20 mouse cellular contexts compared by ENCODE assay signal in genomic region chr3:38229686-38230085, GRCm38 (mm10).
DNase-seq lines count a peak whose midpoint lies in the region; ATAC-seq and TF ChIP-seq lines count a peak whose summit lies in the region.
"Had no signal": no experiment of that assay in that cellular context is flagged by ENCODE, and none has a peak within 500 bp of the region (broad histone marks: within the 10 kb centered on the region; RNA-seq: fewer than 3 reads in every experiment).

No protein-coding gene starts in this region.

- H3K9ac ChIP-seq in liver, postnatal 0 days (replicated peaks), result no peak overlapping the region
- H3K9ac ChIP-seq in intestine, embryonic 15.5 days, result no peak overlapping the region
- peak overlapping the region; percentile 39; the same call in 1 of the 2 replicates for H3K9ac ChIP-seq in stomach, embryonic 16.5 days (ENCODE audit: low read length)
- H3K9ac ChIP-seq: embryonic facial prominence, embryonic 13.5 days; forebrain, embryonic 13.5 days; heart, embryonic 12.5 days; hindbrain, embryonic 14.5 days had no signal

- TF ChIP-seq CTCF in liver, postnatal 0 days (IDR thresholded peaks at IDR 0.05; ENCODE audit: low read depth), result no peak

- no peaks in the 10 kb centered on the region for H3K4me1 ChIP-seq in liver, postnatal 0 days (ENCODE audit: insufficient read depth)
- peaks cover 20% of the 10 kb centered on the region for H3K4me1 ChIP-seq in intestine, embryonic 15.5 days (replicated peaks)
- H3K4me1 ChIP-seq in stomach, embryonic 16.5 days (ENCODE audit: control insufficient read depth, insufficient read depth, low read length), result peaks cover 15% of the 10 kb centered on the region

- no peak for TF ChIP-seq EP300 in liver, postnatal 0 days (IDR thresholded peaks at IDR 0.05; ENCODE audit: low read depth)

- no peak for ATAC-seq in liver, postnatal 0 days
- ATAC-seq in intestine, embryonic 15.5 days, result no peak
- ATAC-seq in stomach, embryonic 16.5 days (ENCODE audit: insufficient read depth, low FRiP score), result no peak
- ATAC-seq: activated CD4-positive, CD25-positive, alpha-beta regulatory T cell, adult 4 months; Patski had no signal

- no peak overlapping the region for H3K4me2 ChIP-seq in liver, postnatal 0 days (ENCODE audit: low read depth, low read length)
- no peak overlapping the region for H3K4me2 ChIP-seq in intestine, embryonic 15.5 days (replicated peaks)
- no peak overlapping the region for H3K4me2 ChIP-seq in stomach, embryonic 16.5 days (ENCODE audit: low read depth, low read length)
- H3K4me2 ChIP-seq: embryonic facial prominence, embryonic 13.5 days; forebrain, embryonic 13.5 days; heart, embryonic 12.5 days; hindbrain, embryonic 14.5 days had no signal

- no peaks in the 10 kb centered on the region for H3K9me3 ChIP-seq in liver, postnatal 0 days (ENCODE audit: low read length)
- no peaks in the 10 kb centered on the region for H3K9me3 ChIP-seq in intestine, embryonic 15.5 days
- H3K9me3 ChIP-seq in stomach, embryonic 16.5 days (replicated peaks; ENCODE audit: control insufficient read depth, low read length), result no peaks in the 10 kb centered on the region
- H3K9me3 ChIP-seq: embryonic facial prominence, embryonic 13.5 days; forebrain, embryonic 13.5 days; heart, embryonic 12.5 days; hindbrain, embryonic 10.5 days had no signal

- H3K27ac ChIP-seq in liver, postnatal 0 days (ENCODE audit: low read depth), result no peak overlapping the region
- H3K27ac ChIP-seq in intestine, embryonic 15.5 days, result peak overlapping the region; percentile 15; the same call in 1 of the 2 replicates
- H3K27ac ChIP-seq in stomach, embryonic 16.5 days (ENCODE audit: low read length), result no peak overlapping the region
- H3K27ac ChIP-seq: embryonic facial prominence, embryonic 13.5 days; forebrain, embryonic 13.5 days; heart, adult 2 months; hindbrain, embryonic 10.5 days; hindbrain, embryonic 14.5 days had no signal

- H3K27me3 ChIP-seq in liver, postnatal 0 days (ENCODE audit: insufficient read depth, low read length), result no peaks in the 10 kb centered on the region
- no peaks in the 10 kb centered on the region for H3K27me3 ChIP-seq in intestine, embryonic 15.5 days (replicated peaks)
- no peaks in the 10 kb centered on the region for H3K27me3 ChIP-seq in stomach, embryonic 16.5 days (ENCODE audit: control insufficient read depth, insufficient read depth, low read length)
- H3K27me3 ChIP-seq: embryonic facial prominence, embryonic 13.5 days; forebrain, embryonic 13.5 days; heart, embryonic 12.5 days; Patski had no signal

- no peaks in the 10 kb centered on the region for H3K36me3 ChIP-seq in liver, postnatal 0 days (replicated peaks; ENCODE audit: insufficient read depth, low read length)
- H3K36me3 ChIP-seq in intestine, embryonic 15.5 days, result no peaks in the 10 kb centered on the region
- no peaks in the 10 kb centered on the region for H3K36me3 ChIP-seq in stomach, embryonic 16.5 days (ENCODE audit: control insufficient read depth, insufficient read depth, low read length)
- H3K36me3 ChIP-seq: embryonic facial prominence, embryonic 13.5 days; heart, embryonic 12.5 days; hindbrain, embryonic 10.5 days had no signal

- 77% methylated on average over 5 of the region's 5 CpGs for WGBS in liver, postnatal 0 days (ENCODE audit: insufficient replicate concordance)
- WGBS in intestine, embryonic 15.5 days, result 65% methylated on average over 5 of the region's 5 CpGs
- 68% methylated on average over 5 of the region's 5 CpGs for WGBS in stomach, embryonic 16.5 days

- DNase-seq in heart, adult 11 months, result peak; percentile 80
- DNase-seq in heart, adult 8-10 months (ENCODE audit: low spot score), result no peak
- peak; percentile 4 for DNase-seq in liver, postnatal 0 days
- no peak for DNase-seq in liver
- DNase-seq: adrenal gland, postnatal 14 days; cerebellum, adult 11-12 months; cerebellum, adult 9-10 months; cerebellum, postnatal 25 days; gastrocnemius, postnatal 10 days; heart, adult 2 months; heart, postnatal 14 days had no signal

- H3K4me3 ChIP-seq in liver, postnatal 0 days (ENCODE audit: low read depth, low read length), result no peak overlapping the region
- H3K4me3 ChIP-seq in intestine, embryonic 15.5 days (replicated peaks), result no peak overlapping the region
- no peak overlapping the region for H3K4me3 ChIP-seq in stomach, embryonic 16.5 days (replicated peaks; ENCODE audit: low read length)
- H3K4me3 ChIP-seq: embryonic facial prominence, embryonic 13.5 days; forebrain, embryonic 13.5 days; heart, adult 2 months; heart, embryonic 12.5 days; hindbrain, embryonic 10.5 days had no signal

Comparison
In these comparisons a context has a peak if more than half of its experiments do, and no peak if none do; other contexts are left out.
1. DNase-seq: peak in heart, adult 11 months (single experiment) and liver, postnatal 0 days (single experiment); none in heart, adult 8-10 months (single experiment) and liver (single experiment).